Comparison of ENCODE assay signal across 17 mouse cellular contexts in the genomic region with DNA sequence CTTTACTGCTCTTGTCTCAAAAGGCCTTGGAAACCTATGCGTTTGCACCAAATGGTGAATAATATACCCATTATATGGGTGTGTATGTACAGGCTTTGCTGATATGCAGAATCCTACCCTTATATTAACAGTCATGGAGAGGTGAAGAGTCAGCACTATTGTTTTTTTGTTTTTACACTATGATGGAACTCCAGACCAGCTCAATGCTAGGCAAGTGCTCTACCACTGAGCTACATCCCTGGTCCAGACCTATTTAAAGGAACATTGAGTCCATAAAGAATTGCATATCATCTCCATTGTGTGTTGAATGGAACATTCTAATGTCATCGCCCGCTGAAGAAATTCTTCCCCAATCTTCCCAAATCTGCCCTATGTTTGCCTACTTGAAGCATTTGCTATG. TPM values are rescaled to one million over a fixed set of nuclear protein-coding genes. Genes with fewer than 3 reads are reported as not detected.
A peak's percentile ranks its signal among the peaks of the same experiment; 100 is the strongest.
DNase-seq lines count a peak whose midpoint lies in the region; ATAC-seq and TF ChIP-seq lines count a peak whose summit lies in the region.
"Had no signal": no experiment of that assay in that cellular context is flagged by ENCODE, and none has a peak within 500 bp of the region (broad histone marks: within the 10 kb centered on the region; RNA-seq: fewer than 3 reads in every experiment).

No protein-coding gene starts in this region.

- peaks cover 39% of the 10 kb centered on the region for H3K4me1 ChIP-seq in forebrain, embryonic 11.5 days (replicated peaks; ENCODE audit: control insufficient read depth, insufficient read depth, low read length)
- peaks cover 73% of the 10 kb centered on the region for H3K4me1 ChIP-seq in forebrain, embryonic 16.5 days (replicated peaks; ENCODE audit: control insufficient read depth, insufficient read depth, low read length)
- H3K4me1 ChIP-seq in hindbrain, postnatal 0 days (ENCODE audit: insufficient read depth, low read length), result peaks cover 20% of the 10 kb centered on the region
- no peaks in the 10 kb centered on the region; the same call in 1 of the 2 replicates for H3K4me1 ChIP-seq in lung, postnatal 0 days (ENCODE audit: insufficient read depth, low read depth, low read length)

- no peaks in the 10 kb centered on the region for H3K9me3 ChIP-seq in forebrain, embryonic 11.5 days (ENCODE audit: control insufficient read depth, low read length)
- no peaks in the 10 kb centered on the region for H3K9me3 ChIP-seq in forebrain, embryonic 16.5 days (ENCODE audit: control insufficient read depth, low read length)
- no peaks in the 10 kb centered on the region for H3K9me3 ChIP-seq in hindbrain, postnatal 0 days (ENCODE audit: low read length)
- H3K9me3 ChIP-seq in lung, postnatal 0 days (ENCODE audit: low read length), result no peaks in the 10 kb centered on the region
- H3K9me3 ChIP-seq: embryonic facial prominence, embryonic 12.5 days; G1E; limb, embryonic 13.5 days had no signal

- H3K27me3 ChIP-seq in forebrain, embryonic 11.5 days (ENCODE audit: control insufficient read depth, insufficient read depth, low read length), result peaks cover 17% of the 10 kb centered on the region
- no peaks in the 10 kb centered on the region for H3K27me3 ChIP-seq in forebrain, embryonic 16.5 days (replicated peaks; ENCODE audit: control insufficient read depth, insufficient read depth, low read length)
- H3K27me3 ChIP-seq in hindbrain, postnatal 0 days (ENCODE audit: insufficient read depth, low read length), result no peaks in the 10 kb centered on the region
- peaks cover 90% of the 10 kb centered on the region for H3K27me3 ChIP-seq in lung, postnatal 0 days (replicated peaks; ENCODE audit: insufficient read depth, low read length)

- no peak for TF ChIP-seq EP300 in lung, postnatal 0 days (IDR thresholded peaks at IDR 0.05)

- 10% methylated on average over 3 of the region's 3 CpGs for WGBS in forebrain, embryonic 11.5 days
- 10% methylated on average over 3 of the region's 3 CpGs for WGBS in forebrain, embryonic 16.5 days
- WGBS in hindbrain, postnatal 0 days, result 14% methylated on average over 3 of the region's 3 CpGs
- 23% methylated on average over 3 of the region's 3 CpGs for WGBS in lung, postnatal 0 days

- peaks cover 4% of the 10 kb centered on the region; the same call in 1 of the 2 replicates for H3K36me3 ChIP-seq in forebrain, embryonic 11.5 days (ENCODE audit: control insufficient read depth, insufficient read depth, low read length)
- no peaks in the 10 kb centered on the region; the same call in 1 of the 2 replicates for H3K36me3 ChIP-seq in forebrain, embryonic 16.5 days (ENCODE audit: control insufficient read depth, insufficient read depth)
- no peaks in the 10 kb centered on the region; the same call in 1 of the 2 replicates for H3K36me3 ChIP-seq in hindbrain, postnatal 0 days (ENCODE audit: insufficient read depth, low read length)
- no peaks in the 10 kb centered on the region for H3K36me3 ChIP-seq in lung, postnatal 0 days (ENCODE audit: insufficient read depth, low read length)
- H3K36me3 ChIP-seq: embryonic facial prominence, embryonic 12.5 days; G1E; heart, embryonic 12.5 days; limb, embryonic 13.5 days had no signal

- H3K9ac ChIP-seq in forebrain, embryonic 11.5 days (ENCODE audit: low read length), result peak overlapping the region; percentile 98
- peak overlapping the region; percentile 66 for H3K9ac ChIP-seq in forebrain, embryonic 16.5 days (replicated peaks; ENCODE audit: low read depth, low read length)
- H3K9ac ChIP-seq in hindbrain, postnatal 0 days (replicated peaks; ENCODE audit: low read length), result peak overlapping the region; percentile 98; the same call in 1 of the 2 replicates
- H3K9ac ChIP-seq in lung, postnatal 0 days (replicated peaks; ENCODE audit: low read depth), result no peak overlapping the region
- H3K9ac ChIP-seq: embryonic facial prominence, embryonic 12.5 days; heart, embryonic 12.5 days; limb, embryonic 13.5 days had no signal

- H3K4me3 ChIP-seq in forebrain, embryonic 11.5 days (ENCODE audit: low read depth, low read length), result peak overlapping the region; percentile 76
- peak overlapping the region; percentile 27 for H3K4me3 ChIP-seq in forebrain, embryonic 16.5 days (replicated peaks; ENCODE audit: low read length)
- H3K4me3 ChIP-seq in hindbrain, postnatal 0 days (ENCODE audit: low read length), result peak overlapping the region; percentile 6; the same call in 1 of the 2 replicates
- H3K4me3 ChIP-seq in lung, postnatal 0 days (ENCODE audit: low read depth, low read length), result no peak overlapping the region
- H3K4me3 ChIP-seq: embryonic facial prominence, embryonic 12.5 days; heart, embryonic 12.5 days; limb, embryonic 13.5 days had no signal

- peak overlapping the region; percentile 99 for H3K27ac ChIP-seq in forebrain, embryonic 11.5 days (ENCODE audit: low read depth, low read length)
- H3K27ac ChIP-seq in forebrain, embryonic 16.5 days (ENCODE audit: low read length), result peak overlapping the region; percentile 93
- H3K27ac ChIP-seq in hindbrain, postnatal 0 days, result peak overlapping the region; percentile 97
- H3K27ac ChIP-seq in lung, postnatal 0 days (ENCODE audit: low read length), result no peak overlapping the region
- H3K27ac ChIP-seq: embryonic facial prominence, embryonic 12.5 days; limb, embryonic 13.5 days had no signal

- ATAC-seq in forebrain, embryonic 11.5 days (replicated peaks; ENCODE audit: low FRiP score), result no peak
- ATAC-seq in forebrain, embryonic 16.5 days, result no peak
- ATAC-seq in hindbrain, postnatal 0 days, result no peak
- no peak for ATAC-seq in lung, postnatal 0 days

- DNase-seq in forebrain, embryonic 11.5 days (ENCODE audit: low spot score), result peak; percentile 48
- peak; percentile 2 for DNase-seq in hindbrain, postnatal 0 days (ENCODE audit: low spot score)
- DNase-seq in neural tube, embryonic 10.5 days (ENCODE audit: extremely low spot score, low spot score), result peak; percentile 12
- no peak for DNase-seq in natural killer cell, adult 2 months (ENCODE audit: low spot score in 2 of 2)
- no peak for DNase-seq in gastrocnemius, postnatal 4 days (ENCODE audit: low spot score in 2 of 2)
- no peak for DNase-seq in adrenal gland, postnatal 25 days
- DNase-seq in lung, postnatal 0 days (ENCODE audit: low spot score), result no peak
- DNase-seq: adrenal gland, postnatal 36 days; heart, postnatal 4 days; kidney, adult 18-20 months; kidney, postnatal 36 days; thymus, postnatal 25 days had no signal

- peak overlapping the region; percentile 72 for H3K4me2 ChIP-seq in forebrain, embryonic 11.5 days (ENCODE audit: low read depth, low read length, severe bottlenecking)
- peak overlapping the region; percentile 99 for H3K4me2 ChIP-seq in forebrain, embryonic 16.5 days (ENCODE audit: low read length)
- peak overlapping the region; percentile 93 for H3K4me2 ChIP-seq in hindbrain, postnatal 0 days (ENCODE audit: low read depth, low read length)
- no peak overlapping the region for H3K4me2 ChIP-seq in lung, postnatal 0 days (replicated peaks; ENCODE audit: low read depth, low read length)
- H3K4me2 ChIP-seq: embryonic facial prominence, embryonic 12.5 days; heart, embryonic 12.5 days; limb, embryonic 13.5 days had no signal

- no peak for TF ChIP-seq CTCF in hindbrain, postnatal 0 days (IDR thresholded peaks at IDR 0.05; ENCODE audit: low read depth)
- TF ChIP-seq CTCF in lung, postnatal 0 days (IDR thresholded peaks at IDR 0.05), result no peak

RNA-seq across cellular contexts. Expression of gene Polg, which starts 44.5 kb away (rescaled TPM):
- polyA plus RNA-seq in forebrain, embryonic 11.5 days (2014; fragmentation: Nextera tagmentation; extraction: Ambion mirVana), result 48.2 and 48.5 TPM in 2 replicates
- 29.5 and 34.6 TPM in 2 replicates for polyA plus RNA-seq in forebrain, embryonic 16.5 days (2015; fragmentation: Nextera tagmentation; extraction: Ambion mirVana)
- total RNA-seq in hindbrain, postnatal 0 days (2014; rRNA removed), result 60.0 and 79.5 TPM in 2 replicates
- 23.8 and 23.9 TPM in 2 replicates for polyA plus RNA-seq in hindbrain, postnatal 0 days (2015; fragmentation: Nextera tagmentation; extraction: Ambion mirVana)
- 10 to 100 TPM; 50.5 to 54.1 TPM for total RNA-seq in gastrocnemius, postnatal 4 days (2021)
- total RNA-seq in adrenal gland, postnatal 25 days (2021), result 61.6 and 81.1 TPM in 2 replicates
- polyA plus RNA-seq in lung, postnatal 0 days (2015; fragmentation: Nextera tagmentation; extraction: Ambion mirVana), result 32.3 and 39.9 TPM in 2 replicates

Comparison
In these comparisons a context has a peak if more than half of its experiments do, and no peak if none do; other contexts are left out.
1. DNase-seq: peak in forebrain, embryonic 11.5 days (single experiment), hindbrain, postnatal 0 days (single experiment) and neural tube, embryonic 10.5 days (single experiment); none in natural killer cell, adult 2 months (0 of 2), gastrocnemius, postnatal 4 days (0 of 2), adrenal gland, postnatal 25 days (single experiment) and lung, postnatal 0 days (single experiment).